Comparison of ENCODE assay signal across 11 mouse cellular contexts in genomic region chr8:105474680-105475079, GRCm38 (mm10). TPM values are rescaled to one million over a fixed set of nuclear protein-coding genes. Genes with fewer than 3 reads are reported as not detected.
DNase-seq lines count a peak whose midpoint lies in the region; ATAC-seq and TF ChIP-seq lines count a peak whose summit lies in the region.
"Had no signal": no experiment of that assay in that cellular context is flagged by ENCODE, and none has a peak within 500 bp of the region (broad histone marks: within the 10 kb centered on the region; RNA-seq: fewer than 3 reads in every experiment).

No protein-coding gene starts in this region.

- no peak overlapping the region for H3K4me3 ChIP-seq in kidney, embryonic 15.5 days (replicated peaks)
- H3K4me3 ChIP-seq in forebrain, embryonic 13.5 days: no peak overlapping the region
- H3K4me3 ChIP-seq in limb, embryonic 10.5 days: 0 out of 2 replicates have a peak overlapping the region, but pooled peaks have one; percentile 20
- no peak overlapping the region for H3K4me3 ChIP-seq in myocyte
- H3K4me3 ChIP-seq: liver, embryonic 12.5 days had no signal

- no peak for TF ChIP-seq POLR2A in myocyte (IDR thresholded peaks at IDR 0.05; ENCODE audit: insufficient read length, low read depth)

- no peak overlapping the region for H3K9ac ChIP-seq in kidney, embryonic 15.5 days
- 0 out of 2 replicates have a peak overlapping the region, but pooled peaks have one; percentile 48 for H3K9ac ChIP-seq in forebrain, embryonic 13.5 days
- H3K9ac ChIP-seq: liver, embryonic 12.5 days had no signal

- ATAC-seq in kidney, embryonic 15.5 days (replicated peaks; ENCODE audit: low FRiP score): no peak
- ATAC-seq in forebrain, embryonic 13.5 days: no peak
- ATAC-seq: liver, embryonic 12.5 days had no signal

- peaks cover 54% of the 10 kb centered on the region for H3K4me1 ChIP-seq in kidney, embryonic 15.5 days
- peaks cover 55% of the 10 kb centered on the region for H3K4me1 ChIP-seq in forebrain, embryonic 13.5 days
- peaks cover 71% of the 10 kb centered on the region for H3K4me1 ChIP-seq in limb, embryonic 10.5 days

- H3K27me3 ChIP-seq in kidney, embryonic 15.5 days: peaks cover 12% of the 10 kb centered on the region; the same call in 1 of the 2 replicates
- peaks cover 31% of the 10 kb centered on the region for H3K27me3 ChIP-seq in forebrain, embryonic 13.5 days
- H3K27me3 ChIP-seq in limb, embryonic 10.5 days (ENCODE audit: low read depth, poor library complexity, severe bottlenecking): peaks cover 55% of the 10 kb centered on the region
- no peaks in the 10 kb centered on the region for H3K27me3 ChIP-seq in myocyte (ENCODE audit: control insufficient read depth, insufficient read depth, insufficient read length)

- H3K4me2 ChIP-seq in kidney, embryonic 15.5 days: no peak overlapping the region
- no peak overlapping the region for H3K4me2 ChIP-seq in forebrain, embryonic 13.5 days
- peak overlapping the region; percentile 58 for H3K4me2 ChIP-seq in myocyte (ENCODE audit: low read depth)
- H3K4me2 ChIP-seq: liver, embryonic 12.5 days had no signal

- H3K36me3 ChIP-seq in kidney, embryonic 15.5 days: peaks cover 43% of the 10 kb centered on the region
- peaks cover 23% of the 10 kb centered on the region for H3K36me3 ChIP-seq in forebrain, embryonic 13.5 days (ENCODE audit: poor library complexity, severe bottlenecking)
- peaks cover 16% of the 10 kb centered on the region; the same call in 1 of the 2 replicates for H3K36me3 ChIP-seq in limb, embryonic 10.5 days
- H3K36me3 ChIP-seq in myocyte (ENCODE audit: control insufficient read depth, insufficient read depth): no peaks in the 10 kb centered on the region
- H3K36me3 ChIP-seq: liver, embryonic 12.5 days had no signal

- H3ac ChIP-seq in myocyte (ENCODE audit: control insufficient read depth, insufficient read length): no peak overlapping the region

- 40% methylated on average over 5 of the region's 5 CpGs for WGBS in kidney, embryonic 15.5 days
- 44% methylated on average over 5 of the region's 5 CpGs for WGBS in forebrain, embryonic 13.5 days
- WGBS in limb, embryonic 10.5 days: 50% methylated on average over 5 of the region's 5 CpGs

- no peak for DNase-seq in kidney, postnatal 25 days
- DNase-seq in limb, embryonic 10.5 days (ENCODE audit: low spot score): no peak
- DNase-seq in adrenal gland, adult 2 months: no peak
- no peak for DNase-seq in kidney, adult 8-10 months
- DNase-seq in cerebellum, postnatal 10 days: no peak

- peak overlapping the region; percentile 29 for H3K27ac ChIP-seq in kidney, embryonic 15.5 days
- H3K27ac ChIP-seq in forebrain, embryonic 13.5 days: peak overlapping the region; percentile 44
- peak overlapping the region; percentile 12; the same call in 1 of the 2 replicates for H3K27ac ChIP-seq in limb, embryonic 10.5 days
- H3K27ac ChIP-seq: liver, embryonic 12.5 days had no signal

- H3K9me3 ChIP-seq in kidney, embryonic 15.5 days (replicated peaks): no peaks in the 10 kb centered on the region
- no peaks in the 10 kb centered on the region for H3K9me3 ChIP-seq in forebrain, embryonic 13.5 days (replicated peaks)
- no peaks in the 10 kb centered on the region for H3K9me3 ChIP-seq in limb, embryonic 10.5 days (replicated peaks)
- H3K9me3 ChIP-seq: liver, embryonic 12.5 days had no signal

- no peaks in the 10 kb centered on the region for H3K79me2 ChIP-seq in myocyte (ENCODE audit: control insufficient read depth, insufficient read depth)

TF ChIP-seq in myocyte, 11 proteins besides CTCF, POLR2A, EP300 and RAD21:
- TF ChIP-seq SRF (IDR thresholded peaks at IDR 0.05; ENCODE audit: control insufficient read depth, insufficient read length, low read depth): no peak

RNA-seq across cellular contexts. Expression of gene Tppp3, which starts 3.4 kb away (rescaled TPM):
- polyA plus RNA-seq in kidney, embryonic 15.5 days (2015; fragmentation: Nextera tagmentation; extraction: Ambion mirVana): 30.7 and 38.3 TPM in 2 replicates
- polyA plus RNA-seq in forebrain, embryonic 13.5 days (2015; fragmentation: Nextera tagmentation; extraction: Ambion mirVana): 34.6 and 40.4 TPM in 2 replicates
- 8.4 and 13.5 TPM in 2 replicates for polyA plus RNA-seq in limb, embryonic 10.5 days (2016; fragmentation: Nextera tagmentation; extraction: Ambion mirVana)
- polyA plus RNA-seq in myocyte (2012; fragmentation: generic; extraction: Trizol): 155 TPM
- 10 to 100 TPM; 26.2 to 37.5 TPM for total RNA-seq in adrenal gland, adult 2 months (2021)
- 50.8 and 65.2 TPM in 2 replicates for polyA plus RNA-seq in adrenal gland, adult 2 months (2012; rRNA removed)
- total RNA-seq: common myeloid progenitor, adult 5-6 weeks had no signal

RNA-seq across cellular contexts. Expression of gene Zdhhc1, which starts 22.0 kb away (rescaled TPM):
- 39.2 and 43.7 TPM in 2 replicates for polyA plus RNA-seq in kidney, embryonic 15.5 days (2015; fragmentation: Nextera tagmentation; extraction: Ambion mirVana)
- 20.6 and 24.8 TPM in 2 replicates for polyA plus RNA-seq in forebrain, embryonic 13.5 days (2015; fragmentation: Nextera tagmentation; extraction: Ambion mirVana)
- polyA plus RNA-seq in limb, embryonic 10.5 days (2016; fragmentation: Nextera tagmentation; extraction: Ambion mirVana): 18.9 and 25.3 TPM in 2 replicates
- polyA plus RNA-seq in myocyte (2012; fragmentation: generic; extraction: Trizol): 17.3 TPM
- total RNA-seq in adrenal gland, adult 2 months (2021): 10 to 100 TPM; 13.8 to 19.2 TPM
- polyA plus RNA-seq in adrenal gland, adult 2 months (2012; rRNA removed): 53.3 and 62.5 TPM in 2 replicates

RNA-seq across cellular contexts. Expression of gene Hsd11b2, which starts 43.9 kb away (rescaled TPM):
- 30.0 and 35.6 TPM in 2 replicates for polyA plus RNA-seq in kidney, embryonic 15.5 days (2015; fragmentation: Nextera tagmentation; extraction: Ambion mirVana)
- polyA plus RNA-seq in forebrain, embryonic 13.5 days (2015; fragmentation: Nextera tagmentation; extraction: Ambion mirVana): 3.9 and 6.1 TPM in 2 replicates
- 78.2 and 83.2 TPM in 2 replicates for polyA plus RNA-seq in limb, embryonic 10.5 days (2016; fragmentation: Nextera tagmentation; extraction: Ambion mirVana)
- 0.59 TPM for polyA plus RNA-seq in myocyte (2012; fragmentation: generic; extraction: Trizol)
- total RNA-seq in adrenal gland, adult 2 months (2021): under 1 TPM; 0.14 to 0.35 TPM
- polyA plus RNA-seq in adrenal gland, adult 2 months (2012; rRNA removed): 1.2 and 2.2 TPM in 2 replicates
- total RNA-seq: common myeloid progenitor, adult 5-6 weeks; neutrophil, adult 5-6 weeks had no signal
